10 mouse cellular contexts compared by ENCODE assay signal in genomic region chr19:44332833-44333623, GRCm38 (mm10). TPM values are rescaled to one million over a fixed set of nuclear protein-coding genes. Genes with fewer than 3 reads are reported as not detected.
A peak's percentile ranks its signal among the peaks of the same experiment; 100 is the strongest.
DNase-seq lines count a peak whose midpoint lies in the region; ATAC-seq and TF ChIP-seq lines count a peak whose summit lies in the region.
"Had no signal": no experiment of that assay in that cellular context is flagged by ENCODE, and none has a peak within 500 bp of the region (broad histone marks: within the 10 kb centered on the region; RNA-seq: fewer than 3 reads in every experiment).

Scd4 (plus strand) TSS chr19:44333092.

- H3K4me1 ChIP-seq in heart, postnatal 0 days (ENCODE audit: control insufficient read depth, insufficient read depth), result peaks cover 39% of the 10 kb centered on the region

- H3K4me2 ChIP-seq in heart, postnatal 0 days (ENCODE audit: low read depth, low read length), result peak within 1 kb of the TSS; percentile 46
- H3K4me2 ChIP-seq: hindbrain, embryonic 15.5 days had no signal

- H3K4me3 ChIP-seq in heart, postnatal 0 days (ENCODE audit: low read depth, low read length), result peak within 1 kb of the TSS; percentile 17; the same call in 1 of the 2 replicates
- H3K4me3 ChIP-seq: hindbrain, embryonic 15.5 days had no signal

- no peak for DNase-seq in frontal cortex, postnatal 14 days (ENCODE audit: low spot score in 2 of 2)
- peak; percentile 68 for DNase-seq in cerebellum, adult 11 months
- peak; percentile 64 for DNase-seq in heart, postnatal 0 days (ENCODE audit: low spot score)
- peak; percentile 56 for DNase-seq in left cerebral cortex, postnatal 14 days (ENCODE audit: low spot score in 2 of 2)
- no peak for DNase-seq in neural tube, embryonic 10.5 days (ENCODE audit: extremely low spot score, low spot score)
- DNase-seq in B cell, adult 2 months, result no peak
- DNase-seq in spleen, adult 18-20 months, result no peak

- intact Hi-C loops in left cerebral cortex, postnatal 14 days (cut with DNase I), result no loop called here

- no peaks in the 10 kb centered on the region for H3K9me3 ChIP-seq in heart, postnatal 0 days (replicated peaks; ENCODE audit: control insufficient read depth, low read length)
- H3K9me3 ChIP-seq: hindbrain, embryonic 15.5 days had no signal

- 0 out of 2 replicates have a peak, but pooled peaks have one; percentile 20 for TF ChIP-seq EP300 in heart, postnatal 0 days (IDR thresholded peaks at IDR 0.05; ENCODE audit: low read depth)

- 0 out of 2 replicates have a peak within 1 kb of the TSS, but pooled peaks have one; percentile 26 for H3K9ac ChIP-seq in heart, postnatal 0 days (replicated peaks; ENCODE audit: low read depth, low read length)
- H3K9ac ChIP-seq: hindbrain, embryonic 15.5 days had no signal

- ATAC-seq in frontal cortex, adult (ENCODE audit: low TSS enrichment), result peak; percentile 73
- peak; percentile 91 for ATAC-seq in heart, postnatal 0 days (ENCODE audit: insufficient read depth, low read depth)

- H3K36me3 ChIP-seq in heart, postnatal 0 days (replicated peaks; ENCODE audit: control insufficient read depth, insufficient read depth, low read length), result no peaks in the 10 kb centered on the region
- H3K36me3 ChIP-seq: hindbrain, embryonic 15.5 days had no signal

- WGBS in heart, postnatal 0 days, result 40% methylated on average over 10 of the region's 10 CpGs

- no peak for TF ChIP-seq CTCF in heart, postnatal 0 days (IDR thresholded peaks at IDR 0.05; ENCODE audit: low read depth)

- no peaks in the 10 kb centered on the region for H3K27me3 ChIP-seq in heart, postnatal 0 days (ENCODE audit: control insufficient read depth, insufficient read depth, low read length)
- H3K27me3 ChIP-seq: hindbrain, embryonic 15.5 days had no signal

- peak within 1 kb of the TSS; percentile 90 for H3K27ac ChIP-seq in heart, postnatal 0 days (ENCODE audit: low read depth)
- H3K27ac ChIP-seq: hindbrain, embryonic 15.5 days; macrophage had no signal

RNA-seq across cellular contexts. Expression of gene Scd4, which starts in this region (rescaled TPM):
- total RNA-seq in heart, postnatal 0 days (2014; rRNA removed; ENCODE audit: low replicate concordance), result 10.8 and 37.4 TPM in 2 replicates
- polyA plus RNA-seq in heart, postnatal 0 days (2015; fragmentation: Nextera tagmentation; extraction: Ambion mirVana), result 30.8 and 38.2 TPM in 2 replicates
- total RNA-seq in left cerebral cortex, postnatal 14 days (2021), result 1 to 10 TPM; 1.9 to 2.1 TPM

Comparison
In these comparisons a context has a peak if more than half of its experiments do, and no peak if none do; other contexts are left out.
1. DNase-seq: peak in cerebellum, adult 11 months (single experiment), heart, postnatal 0 days (single experiment) and left cerebral cortex, postnatal 14 days (2 of 2); none in frontal cortex, postnatal 14 days (0 of 2), neural tube, embryonic 10.5 days (single experiment), B cell, adult 2 months (0 of 2) and spleen, adult 18-20 months (0 of 2).